Mouse (Mus musculus) lung, adult 2 months (tissue): ENCODE results near the gene Tusc2.
"Not testable (repeated sequence)": the region's sequence is repeated elsewhere in the genome, so short reads cannot be mapped to it uniquely, and the experiment has no call there.

Source experiments
- CTCF ChIP-seq: fragments of 200-500 bp; IDR thresholded peaks from 2 replicates; pipeline ENCODE4 v1.5.1; 2011; ENCODE audit warnings: mild to moderate bottlenecking, low read length, control low read depth; ENCODE audit not compliant: insufficient read depth
- POLR2A ChIP-seq: fragments of 200-500 bp; IDR thresholded peaks from 2 replicates; pipeline ENCODE4 v1.6.1; 2011; ENCODE audit warnings: low read depth, mild to moderate bottlenecking, control low read depth, low read length, borderline replicate concordance; ENCODE audit errors: extremely low read depth

GRCm38 (mm10) chr9:107573774-107574173, 10.7 kb downstream of the Tusc2 start:
- not testable (repeated sequence) for TF ChIP-seq CTCF, POLR2A
